Mouse (Mus musculus) bone marrow macrophage, adult 2 months (primary cell): ENCODE results near the gene Sult5a1.

Source experiments
- CTCF ChIP-seq: IDR thresholded peaks from 2 replicates; pipeline ENCODE4 v1.5.1; 2012; ENCODE audit warnings: low read depth, mild to moderate bottlenecking, low read length, moderate library complexity
- POLR2A ChIP-seq: IDR thresholded peaks from 2 replicates; pipeline ENCODE4 v1.6.1; 2012; ENCODE audit warnings: mild to moderate bottlenecking, low read depth, low read length, borderline replicate concordance

DNA sequence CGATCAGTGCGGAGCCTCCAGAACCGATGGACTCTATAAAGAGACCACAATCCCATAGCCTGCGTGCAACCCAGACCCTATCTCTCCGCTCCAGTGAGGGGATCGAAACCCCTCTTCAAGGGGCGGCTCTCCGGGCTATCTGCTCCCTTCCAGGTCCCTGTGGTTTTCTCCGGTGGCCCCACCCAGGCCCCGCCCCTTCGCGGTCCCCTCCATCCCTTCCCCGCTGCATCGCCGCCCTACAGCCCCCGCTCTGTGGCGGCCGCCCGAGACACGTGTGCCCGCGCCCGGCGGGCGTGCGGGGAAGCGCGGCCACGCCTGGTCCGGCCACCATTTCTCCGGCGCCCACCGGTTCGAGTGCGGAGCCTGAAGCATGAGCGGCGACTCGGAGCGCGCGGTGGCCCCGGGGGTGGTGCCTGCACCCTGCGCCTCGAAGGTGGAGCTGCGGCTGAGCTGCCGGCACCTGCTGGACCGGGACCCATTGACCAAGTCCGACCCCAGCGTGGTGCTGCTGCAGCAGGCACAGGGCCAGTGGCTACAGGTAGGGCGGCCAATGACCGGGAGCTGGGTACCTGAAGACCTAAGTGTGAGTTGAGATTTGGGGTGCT is 40.9 kb downstream of the Sult5a1 start, which contains the start of gene Cpne7:
- TF ChIP-seq CTCF (no peak), POLR2A (no peak)
